Mouse (Mus musculus) limb, embryonic 13.5 days (tissue): ENCODE data around the gene Ranbp10. TPM values are rescaled to one million over a fixed set of nuclear protein-coding genes. Genes with fewer than 3 reads are reported as not detected.

Experiments used
- ATAC-seq: fragments of 200-750 bp; cut with Nextera tagmentation; 2 replicates; pipeline ENCODE4 v1.8.0; 2017; ENCODE audit warnings: low read depth, moderate number of reproducible peaks, moderate TSS enrichment; ENCODE audit not compliant: low FRiP score
- H3K27ac ChIP-seq: fragments of 300-500 bp; sonication (generic); 2 replicates; pipeline ENCODE4 v1.5.1; 2015; ENCODE audit warnings: inconsistent platforms, mild to moderate bottlenecking, moderate library complexity
- H3K27me3 ChIP-seq: fragments of 300-500 bp; sonication (generic); 2 replicates; pipeline ENCODE4 v1.6.1; 2015; ENCODE audit warnings: mild to moderate bottlenecking, inconsistent platforms
- H3K36me3 ChIP-seq: fragments of 300-500 bp; sonication (generic); 2 replicates; pipeline ENCODE4 v1.6.1; 2015; ENCODE audit warnings: inconsistent platforms, mild to moderate bottlenecking, moderate library complexity
- H3K4me1 ChIP-seq: fragments of 300-500 bp; sonication (generic); 2 replicates; pipeline ENCODE4 v1.6.1; 2015; ENCODE audit warnings: inconsistent platforms
- H3K4me2 ChIP-seq: fragments of 300-500 bp; sonication (generic); replicated peaks from 2 replicates; pipeline ENCODE4 v1.6.1; 2015; ENCODE audit warnings: inconsistent platforms, mild to moderate bottlenecking, moderate library complexity
- H3K4me3 ChIP-seq: fragments of 300-500 bp; sonication (generic); 2 replicates; pipeline ENCODE4 v1.5.1; 2015; ENCODE audit warnings: moderate library complexity, mild to moderate bottlenecking, inconsistent platforms
- H3K9ac ChIP-seq: fragments of 300-500 bp; sonication (generic); 2 replicates; pipeline ENCODE4 v1.6.1; 2015; ENCODE audit warnings: mild to moderate bottlenecking, inconsistent platforms
- H3K9me3 ChIP-seq: fragments of 300-500 bp; sonication (generic); 2 replicates; pipeline ENCODE4 v1.6.1; 2016; ENCODE audit warnings: inconsistent platforms
- WGBS: fragments of 180-500 bp; shearing (Covaris S2); methylation state at CpG from one replicate; pipeline ENCODE4 v1.1.7; 2015; 5-methylcytosine and 5-hydroxymethylcytosine counted together
- polyA plus RNA-seq: library from polyadenylated mRNA; unstranded; fragments of >200 nt; fragmentation: Nextera tagmentation; extraction: Ambion mirVana; gene quantifications from 2 replicates; pipeline ENCODE4 v1.2.1, GENCODE M21; 2015

Gene Ranbp10
- polyA plus RNA-seq, 1 experiment from 2014 or later = 16.2 TPM

- Histone ChIP-seq H3K4me1 (peaks cover 10% of the 10 kb centered on the region), H3K36me3 (peaks cover 29% of the 10 kb centered on the region), H3K9me3 (no peaks in the 10 kb centered on the region), H3K4me2 (no peak overlapping the region), H3K9ac (no peak overlapping the region), H3K27ac (no peak overlapping the region), H3K4me3 (no peak overlapping the region), H3K27me3 (no peaks in the 10 kb centered on the region)
- no peak for ATAC-seq
- WGBS = 86% methylated on average over 6 of the region's 6 CpGs
These were observed 25.8 kb downstream of the Ranbp10 start for GRCm38 (mm10) chr8:105801153-105801904.

- peak overlapping the region; percentile 11 for H3K4me2 ChIP-seq
- peaks cover 30% of the 10 kb centered on the region for H3K36me3 ChIP-seq
- H3K27ac ChIP-seq = peak overlapping the region; percentile 15; the same call in 1 of the 2 replicates
- 55% methylated on average over 8 of the region's 8 CpGs for WGBS
- peaks cover 10% of the 10 kb centered on the region for H3K4me1 ChIP-seq
- H3K4me3 ChIP-seq = no peak overlapping the region
- no peak overlapping the region for H3K9ac ChIP-seq
- ATAC-seq = no peak
- no peaks in the 10 kb centered on the region for H3K27me3 ChIP-seq
- H3K9me3 ChIP-seq = no peaks in the 10 kb centered on the region
These were observed 27.9 kb downstream of the Ranbp10 start for GRCm38 (mm10) chr8:105799091-105799812.

- no peaks in the 10 kb centered on the region for H3K9me3 ChIP-seq
- no peak overlapping the region for H3K4me3 ChIP-seq
- peaks cover 10% of the 10 kb centered on the region for H3K4me1 ChIP-seq
- no peak overlapping the region for H3K27ac ChIP-seq
- ATAC-seq = no peak
- no peaks in the 10 kb centered on the region for H3K27me3 ChIP-seq
- 88% methylated on average over 5 of the region's 5 CpGs for WGBS
- peaks cover 25% of the 10 kb centered on the region for H3K36me3 ChIP-seq
- H3K4me2 ChIP-seq = no peak overlapping the region
- no peak overlapping the region for H3K9ac ChIP-seq
These were observed 28.7 kb downstream of the Ranbp10 start for GRCm38 (mm10) chr8:105798408-105798807.

GRCm38 (mm10) chr8:105795785-105796184, 31.4 kb downstream of the Ranbp10 start:
- WGBS = 94% methylated on average over 1 of the region's 1 CpGs
- Histone ChIP-seq H3K9me3 (no peaks in the 10 kb centered on the region), H3K9ac (no peak overlapping the region), H3K36me3 (peaks cover 35% of the 10 kb centered on the region), H3K27ac (no peak overlapping the region), H3K4me1 (peaks cover 10% of the 10 kb centered on the region), H3K4me3 (no peak overlapping the region), H3K4me2 (no peak overlapping the region), H3K27me3 (no peaks in the 10 kb centered on the region)
- ATAC-seq = no peak

GRCm38 (mm10) chr8:105794009-105794598, 33.0 kb downstream of the Ranbp10 start:
- ATAC-seq = no peak
- H3K36me3 ChIP-seq = peaks cover 35% of the 10 kb centered on the region
- H3K27ac ChIP-seq = no peak overlapping the region
- no peaks in the 10 kb centered on the region for H3K9me3 ChIP-seq
- no peaks in the 10 kb centered on the region for H3K27me3 ChIP-seq
- H3K4me1 ChIP-seq = peaks cover 4% of the 10 kb centered on the region
- no peak overlapping the region for H3K4me3 ChIP-seq
- 91% methylated on average over 3 of the region's 3 CpGs for WGBS
- no peak overlapping the region for H3K4me2 ChIP-seq
- no peak overlapping the region for H3K9ac ChIP-seq

- Histone ChIP-seq H3K27ac (no peak overlapping the region), H3K9ac (no peak overlapping the region), H3K27me3 (no peaks in the 10 kb centered on the region), H3K4me2 (no peak overlapping the region), H3K9me3 (no peaks in the 10 kb centered on the region), H3K4me1 (no peaks in the 10 kb centered on the region), H3K36me3 (peaks cover 35% of the 10 kb centered on the region), H3K4me3 (no peak overlapping the region)
- WGBS = 97% methylated on average over 1 of the region's 1 CpGs
- ATAC-seq = no peak
These were observed 33.8 kb downstream of the Ranbp10 start for GRCm38 (mm10) chr8:105793331-105793730.

- Histone ChIP-seq H3K9me3 (no peaks in the 10 kb centered on the region), H3K4me3 (no peak overlapping the region), H3K4me1 (no peaks in the 10 kb centered on the region), H3K4me2 (no peak overlapping the region), H3K36me3 (peaks cover 47% of the 10 kb centered on the region), H3K27me3 (no peaks in the 10 kb centered on the region), H3K27ac (no peak overlapping the region), H3K9ac (no peak overlapping the region)
- ATAC-seq = no peak
These were observed 37.5 kb downstream of the Ranbp10 start for GRCm38 (mm10) chr8:105789626-105790025.

- peaks cover 51% of the 10 kb centered on the region for H3K36me3 ChIP-seq
- no peak overlapping the region for H3K4me2 ChIP-seq
- ATAC-seq = no peak
- no peaks in the 10 kb centered on the region for H3K4me1 ChIP-seq
- no peak overlapping the region for H3K9ac ChIP-seq
- no peak overlapping the region for H3K4me3 ChIP-seq
- no peaks in the 10 kb centered on the region for H3K27me3 ChIP-seq
- WGBS = 65% methylated on average over 4 of the region's 4 CpGs
- no peak overlapping the region for H3K27ac ChIP-seq
- H3K9me3 ChIP-seq = no peaks in the 10 kb centered on the region
These were observed 38.2 kb downstream of the Ranbp10 start for GRCm38 (mm10) chr8:105788927-105789326.

- WGBS = 97% methylated on average over 2 of the region's 2 CpGs
- H3K36me3 ChIP-seq = peaks cover 57% of the 10 kb centered on the region
These were observed 38.9 kb downstream of the Ranbp10 start for GRCm38 (mm10) chr8:105788241-105788640.

GRCm38 (mm10) chr8:105780298-105780697, 46.9 kb downstream of the Ranbp10 start:
- Histone ChIP-seq H3K4me2 (no peak overlapping the region), H3K27me3 (no peaks in the 10 kb centered on the region), H3K9ac (no peak overlapping the region), H3K36me3 (peaks cover 92% of the 10 kb centered on the region), H3K4me3 (no peak overlapping the region), H3K4me1 (no peaks in the 10 kb centered on the region), H3K9me3 (no peaks in the 10 kb centered on the region), H3K27ac (no peak overlapping the region)
- WGBS = 82% methylated on average over 5 of the region's 5 CpGs
- no peak for ATAC-seq

More at GRCm38 (mm10) chr8:105788241-105788640, 38.9 kb downstream of the Ranbp10 start:
- H3K4me3 ChIP-seq = no peak overlapping the region
- H3K9me3 ChIP-seq = no peaks in the 10 kb centered on the region
- H3K27ac ChIP-seq = no peak overlapping the region
- no peaks in the 10 kb centered on the region for H3K4me1 ChIP-seq
- no peak for ATAC-seq
- H3K27me3 ChIP-seq = no peaks in the 10 kb centered on the region
- no peak overlapping the region for H3K9ac ChIP-seq
- H3K4me2 ChIP-seq = no peak overlapping the region

- Histone ChIP-seq H3K36me3 (peaks cover 98% of the 10 kb centered on the region), H3K27me3 (no peaks in the 10 kb centered on the region), H3K4me2 (no peak overlapping the region), H3K4me3 (no peak overlapping the region), H3K27ac (no peak overlapping the region), H3K9me3 (no peaks in the 10 kb centered on the region), H3K4me1 (no peaks in the 10 kb centered on the region), H3K9ac (no peak overlapping the region)
- 85% methylated on average over 2 of the region's 2 CpGs for WGBS
- ATAC-seq = no peak
These were observed 49.3 kb downstream of the Ranbp10 start for GRCm38 (mm10) chr8:105777833-105778232.

GRCm38 (mm10) chr8:105774498-105774897, 52.7 kb downstream of the Ranbp10 start:
- ATAC-seq = no peak
- no peak overlapping the region for H3K4me2 ChIP-seq
- no peak overlapping the region for H3K9ac ChIP-seq
- no peaks in the 10 kb centered on the region for H3K4me1 ChIP-seq
- H3K36me3 ChIP-seq = peaks cover 96% of the 10 kb centered on the region
- H3K27ac ChIP-seq = no peak overlapping the region
- 92% methylated on average over 5 of the region's 5 CpGs for WGBS
- H3K4me3 ChIP-seq = no peak overlapping the region
- no peaks in the 10 kb centered on the region for H3K27me3 ChIP-seq
- H3K9me3 ChIP-seq = no peaks in the 10 kb centered on the region
